Mouse (Mus musculus) lung, postnatal 4 days (tissue): Measurements from ENCODE around the gene Nrm.
A peak's percentile ranks its signal among the peaks of the same experiment; 100 is the strongest.
"Not testable (repeated sequence)": the region's sequence is repeated elsewhere in the genome, so short reads cannot be mapped to it uniquely, and the experiment has no call there.

Source experiments
- DNase-seq, 2 experiments: peaks; one replicate each; pipeline ENCODE4 v3.0.0; 2021

Nrm gene

GRCm38 (mm10) chr17:35835424-35836140 is 25.5 kb upstream of the Nrm start:
- DNase-seq: no peak

- DNase-seq: peak; percentile 61 to 90
These were observed 24.7 kb upstream of the Nrm start for GRCm38 (mm10) chr17:35836178-35836965.

- peak; percentile 93 to 95 for DNase-seq
These were observed 24.1 kb upstream of the Nrm start for GRCm38 (mm10) chr17:35836991-35837422.

- DNase-seq: peak; percentile 69 to 71
These were observed 23.6 kb upstream of the Nrm start for GRCm38 (mm10) chr17:35837487-35837886.

- peak; percentile 97 to 99 for DNase-seq
These were observed 23.0 kb upstream of the Nrm start, which contains the start of gene Tubb5 for GRCm38 (mm10) chr17:35838122-35838544. Tubb5 (minus strand) TSS chr17:35838306.

GRCm38 (mm10) chr17:35838570-35838969 is 22.5 kb upstream of the Nrm start:
- DNase-seq: no peak

- not testable (repeated sequence) for DNase-seq
These were observed 22.1 kb upstream of the Nrm start for GRCm38 (mm10) chr17:35839002-35839401.

GRCm38 (mm10) chr17:35840561-35840960 is 20.6 kb upstream of the Nrm start:
- no peak for DNase-seq

- DNase-seq: peak; percentile 99 to 100
These were observed 19.8 kb upstream of the Nrm start, which contains the start of gene Mdc1 for GRCm38 (mm10) chr17:35841076-35841950. Mdc1 (plus strand) TSS chr17:35841515.

- DNase-seq: no peak
These were observed 19.1 kb upstream of the Nrm start for GRCm38 (mm10) chr17:35842006-35842405.

GRCm38 (mm10) chr17:35843514-35843913 is 17.6 kb upstream of the Nrm start:
- DNase-seq: no peak

- no peak for DNase-seq
These were observed 13.0 kb upstream of the Nrm start for GRCm38 (mm10) chr17:35848112-35848511.

- DNase-seq: no peak
These were observed 10.1 kb upstream of the Nrm start for GRCm38 (mm10) chr17:35850974-35851373.

GRCm38 (mm10) chr17:35859371-35859770 is 1.7 kb upstream of the Nrm start:
- no peak for DNase-seq

- DNase-seq: no peak
These were observed 1.3 kb upstream of the Nrm start for GRCm38 (mm10) chr17:35859835-35860234.

GRCm38 (mm10) chr17:35860831-35861197 is 304 bp upstream of the Nrm start:
- no peak for DNase-seq

- DNase-seq: peak in 1 of 2 experiments; percentile 13
These were observed 3.8 kb downstream of the Nrm start for GRCm38 (mm10) chr17:35864832-35865353.

GRCm38 (mm10) chr17:35865481-35866280 is 4.6 kb downstream of the Nrm start, which contains the start of gene Ppp1r18:
Ppp1r18 (plus strand) TSS chr17:35865593.
- DNase-seq: peak; percentile 87 to 92

- DNase-seq: peak; percentile 75 to 84
These were observed 5.2 kb downstream of the Nrm start for GRCm38 (mm10) chr17:35866281-35866831.

- peak; percentile 53 to 71 for DNase-seq
These were observed 6.1 kb downstream of the Nrm start for GRCm38 (mm10) chr17:35866911-35867890.
